Mouse (Mus musculus) left cerebral cortex, adult 2 months (tissue): Measurements from ENCODE around the gene Fcho2. TPM values are rescaled to one million over a fixed set of nuclear protein-coding genes. Genes with fewer than 3 reads are reported as not detected.
"Not testable (repeated sequence)": the region's sequence is repeated elsewhere in the genome, so short reads cannot be mapped to it uniquely, and the experiment has no call there.

ENCODE experiments used
- DNase-seq, 2 experiments: peaks; one replicate each; pipeline ENCODE4 v3.0.0; 2021 to 2022; ENCODE audit warnings: low spot score in 2 of 2, mixed read lengths in 1 of 2; ENCODE audit errors: extremely low spot score in 1 of 2
- H3K27ac ChIP-seq: fragments of 200-600 bp; 2 replicates; pipeline ENCODE4 v1.8.1; 2022
- H3K4me3 ChIP-seq: fragments of 200-600 bp; 2 replicates; pipeline ENCODE4 v1.8.1; 2022
- CTCF ChIP-seq: fragments of 200-600 bp; IDR thresholded peaks from 2 replicates; pipeline ENCODE4 v1.8.1; 2022; ENCODE audit warnings: antibody characterized with exemption, mild to moderate bottlenecking, moderate library complexity
- intact Hi-C: fragments of 180-260 bp; cut with DNase I; formaldehyde crosslinking; loops from one replicate; pipeline ENCODE4 v1.15.1; 2025
- total RNA-seq, 2 experiments: library from RNA; stranded (reverse); gene quantifications; 2 replicates each; pipeline ENCODE4 v1.2.3; 2021

The Fcho2 gene
- total RNA-seq, 2 experiments from 2014 or later: 36.6 to 40.8 TPM

GRCm38 (mm10) chr13:98817766-98818165 is 2.5 kb upstream of the Fcho2 start:
- no peak for DNase-seq
- intact Hi-C loops: no loop called here
- no peak overlapping the region for H3K27ac ChIP-seq
- no peak overlapping the region for H3K4me3 ChIP-seq
- TF ChIP-seq CTCF: no peak

- DNase-seq, intact Hi-C loops, H3K27ac ChIP-seq, H3K4me3 ChIP-seq: not testable (repeated sequence)
Observed at GRCm38 (mm10) chr13:98816981-98817660, 1.9 kb upstream of the Fcho2 start.

GRCm38 (mm10) chr13:98816571-98816970 is 1.3 kb upstream of the Fcho2 start:
- Histone ChIP-seq H3K27ac (no peak overlapping the region), H3K4me3 (no peak overlapping the region)
- no peak for DNase-seq
- intact Hi-C loops: no loop called here
- TF ChIP-seq CTCF: no peak

GRCm38 (mm10) chr13:98814275-98815040 is 791 bp downstream of the Fcho2 start:
- peak overlapping the region; percentile 90 for H3K27ac ChIP-seq
- no peak for TF ChIP-seq CTCF
- H3K4me3 ChIP-seq: peak overlapping the region; percentile 93
- intact Hi-C loops: no loop called here
- DNase-seq: peak; percentile 47 to 54

- peak overlapping the region; percentile 93 for H3K4me3 ChIP-seq
- no peak for DNase-seq
- intact Hi-C loops: no loop called here
- peak overlapping the region; percentile 87 for H3K27ac ChIP-seq
- no peak for TF ChIP-seq CTCF
Observed at GRCm38 (mm10) chr13:98813596-98814274, 1.5 kb downstream of the Fcho2 start.

GRCm38 (mm10) chr13:98813167-98813566 is 2.1 kb downstream of the Fcho2 start:
- DNase-seq: no peak
- Histone ChIP-seq H3K4me3 (peak overlapping the region; percentile 93), H3K27ac (no peak overlapping the region)
- intact Hi-C loops: no loop called here
- no peak for TF ChIP-seq CTCF

GRCm38 (mm10) chr13:98812285-98812684 is 3.0 kb downstream of the Fcho2 start:
- Histone ChIP-seq H3K4me3 (no peak overlapping the region), H3K27ac (no peak overlapping the region)
- intact Hi-C loops: no loop called here
- TF ChIP-seq CTCF: no peak
- no peak for DNase-seq

GRCm38 (mm10) chr13:98810143-98810542 is 5.1 kb downstream of the Fcho2 start:
- intact Hi-C loops: no loop called here
- no peak for DNase-seq
- Histone ChIP-seq H3K4me3 (no peak overlapping the region), H3K27ac (peak overlapping the region; percentile 53)
- no peak for TF ChIP-seq CTCF

- Histone ChIP-seq H3K4me3 (no peak overlapping the region), H3K27ac (no peak overlapping the region)
- no peak; the same call in none of the 2 replicates for TF ChIP-seq CTCF
- DNase-seq: no peak
- intact Hi-C loops: no loop called here
Observed at GRCm38 (mm10) chr13:98809087-98809486, 6.2 kb downstream of the Fcho2 start.

- no peak for DNase-seq
- TF ChIP-seq CTCF: no peak
- H3K4me3 ChIP-seq: no peak overlapping the region
- H3K27ac ChIP-seq: no peak overlapping the region
- intact Hi-C loops: no loop called here
Observed at GRCm38 (mm10) chr13:98804480-98804879, 10.8 kb downstream of the Fcho2 start.

GRCm38 (mm10) chr13:98803699-98804098 is 11.6 kb downstream of the Fcho2 start:
- DNase-seq: no peak
- Histone ChIP-seq H3K4me3 (no peak overlapping the region), H3K27ac (no peak overlapping the region)
- intact Hi-C loops: no loop called here
- no peak for TF ChIP-seq CTCF

- TF ChIP-seq CTCF: no peak
- DNase-seq: no peak
- H3K4me3 ChIP-seq: no peak overlapping the region
Observed at GRCm38 (mm10) chr13:98802957-98803356, 12.3 kb downstream of the Fcho2 start.

More at GRCm38 (mm10) chr13:98802957-98803356, 12.3 kb downstream of the Fcho2 start:
- intact Hi-C loops: no loop called here
- no peak overlapping the region for H3K27ac ChIP-seq
